Mouse (Mus musculus): ENCODE measurements around the gene Pdzd2.
A peak's percentile ranks its signal among the peaks of the same experiment; 100 is the strongest.

The Pdzd2 gene

DNA sequence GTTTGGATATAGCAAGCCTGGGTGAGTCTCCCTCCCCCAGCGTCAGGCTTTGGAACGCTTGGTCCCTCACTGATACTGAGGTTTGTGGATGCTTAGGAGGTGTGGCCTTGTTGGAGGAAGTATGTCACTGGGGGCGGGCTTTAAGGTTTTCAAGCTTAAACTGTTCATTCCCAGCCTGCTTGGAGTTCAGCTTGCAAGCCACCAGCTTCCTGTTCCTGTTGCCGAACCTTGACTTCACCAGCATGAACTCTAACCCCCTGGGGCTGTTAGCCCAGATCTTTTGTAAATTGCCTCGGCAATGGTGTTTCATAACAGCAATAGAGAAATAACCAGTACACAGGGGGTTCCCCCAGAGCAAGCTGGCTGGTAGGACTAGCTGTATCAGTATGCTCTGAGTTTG lies 260.4 kb downstream of the Pdzd2 start:
- no peak for DNase-seq (ENCODE audit: low spot score)

GRCm38 (mm10) chr15:12473596-12473995 lies 266.1 kb downstream of the Pdzd2 start:
- DNase-seq (ENCODE audit: low spot score), result no peak

DNA sequence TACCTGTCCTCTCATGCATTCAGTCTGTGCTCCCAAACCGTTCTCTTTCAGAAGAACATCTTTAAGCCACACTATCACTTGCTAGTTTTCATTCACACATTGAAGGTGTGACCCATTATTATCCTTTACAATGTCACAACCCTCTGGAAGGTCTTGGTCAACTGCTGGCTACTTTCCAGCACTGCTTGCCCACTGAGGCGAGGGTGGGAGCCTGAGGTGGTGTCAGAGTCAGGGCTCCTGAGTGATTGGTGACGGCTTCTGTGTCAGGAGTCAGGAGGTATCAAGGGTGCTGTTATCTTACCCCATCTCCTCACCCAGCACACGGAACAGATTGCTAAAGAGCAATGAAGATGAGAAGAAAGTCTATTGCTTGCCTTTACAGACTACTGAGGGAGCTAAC lies 267.1 kb downstream of the Pdzd2 start:
- no peak for DNase-seq (ENCODE audit: low spot score)

DNA sequence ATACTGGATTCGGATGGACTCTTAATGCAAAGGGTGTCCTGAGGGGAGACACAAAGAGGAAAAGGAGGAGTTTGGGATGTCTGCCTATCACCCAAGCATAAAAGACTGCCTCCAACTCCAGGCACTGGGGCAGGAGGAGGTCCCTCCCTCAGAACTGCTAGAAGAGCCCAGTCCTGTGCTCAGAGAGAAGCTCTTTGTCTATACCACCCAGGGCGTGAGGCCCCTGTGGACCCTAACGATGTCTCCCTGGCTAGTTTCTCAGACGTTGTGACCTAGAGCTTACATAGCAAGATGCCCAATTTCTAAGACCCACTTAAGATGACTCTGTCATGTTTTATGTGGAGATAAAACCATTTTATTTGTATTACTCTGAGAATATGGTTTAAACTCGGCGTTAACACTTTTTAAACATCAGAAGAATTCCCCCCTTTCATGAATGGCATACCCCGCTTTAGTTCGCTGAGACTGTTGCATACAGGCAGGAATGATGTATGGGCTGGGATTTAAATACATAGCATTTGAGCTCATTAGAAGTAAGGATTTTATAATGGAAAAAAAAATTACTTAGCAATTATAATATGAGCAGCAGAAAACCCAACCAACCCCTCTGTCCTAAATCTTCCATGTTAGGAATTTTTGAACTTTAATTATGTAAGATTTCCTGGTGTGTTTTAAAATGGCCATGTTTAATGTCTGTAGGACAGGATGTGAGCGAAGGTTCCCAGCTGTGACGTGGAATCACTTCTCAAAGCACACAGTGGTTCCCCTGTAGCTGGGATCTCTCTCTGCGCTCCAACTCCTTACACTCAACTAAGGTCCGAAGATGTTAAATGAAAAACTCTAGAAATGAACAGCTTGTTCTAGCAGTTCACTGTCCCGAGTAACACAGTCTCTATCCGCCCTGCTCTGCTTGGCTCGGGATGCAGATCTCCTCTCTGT lies 268.6 kb downstream of the Pdzd2 start:
- DNase-seq (ENCODE audit: low spot score), result no peak

DNA sequence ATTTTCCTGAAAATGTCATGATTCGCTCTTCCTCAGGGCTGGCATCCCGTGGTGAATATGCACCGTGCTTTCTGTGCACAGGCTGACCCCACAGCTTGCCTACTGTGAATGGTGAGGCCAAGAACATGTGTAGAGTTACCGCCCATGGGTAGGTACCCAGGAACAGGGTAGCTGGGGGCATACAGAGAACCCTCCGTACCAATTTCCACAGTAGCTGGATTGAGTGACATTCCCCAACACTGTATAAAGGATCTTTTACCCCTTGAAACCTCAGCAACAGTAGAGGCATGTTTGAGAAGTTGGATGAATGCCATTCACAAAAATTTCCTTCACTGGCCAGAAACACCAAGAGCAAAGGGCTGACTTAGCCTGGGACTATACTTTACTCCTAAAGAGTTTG lies 271.1 kb downstream of the Pdzd2 start:
- DNase-seq (ENCODE audit: low spot score), result no peak

DNA sequence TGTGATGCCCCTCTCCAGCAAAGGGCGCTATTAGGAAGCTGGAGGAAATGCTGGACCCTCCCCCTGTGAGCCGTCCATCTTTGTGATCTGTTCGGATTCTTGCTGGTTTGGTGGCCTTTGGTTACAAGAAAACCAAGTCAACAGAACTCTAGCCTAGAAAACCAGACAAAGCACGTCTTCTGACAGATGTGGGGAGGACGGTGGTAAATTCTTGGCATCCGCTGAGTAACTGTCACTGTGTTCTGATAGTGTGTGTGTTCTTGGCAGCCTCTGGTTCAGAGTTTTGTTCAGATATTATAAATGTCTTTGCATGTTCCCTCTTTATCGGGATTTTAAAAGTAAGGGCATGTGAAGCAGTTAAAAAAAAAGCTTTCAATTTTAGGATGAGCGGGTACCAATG lies 274.0 kb downstream of the Pdzd2 start:
- no peak for DNase-seq (ENCODE audit: low spot score)

GRCm38 (mm10) chr15:12456808-12457207 lies 282.9 kb downstream of the Pdzd2 start:
- no peak for DNase-seq (ENCODE audit: low spot score)

DNA sequence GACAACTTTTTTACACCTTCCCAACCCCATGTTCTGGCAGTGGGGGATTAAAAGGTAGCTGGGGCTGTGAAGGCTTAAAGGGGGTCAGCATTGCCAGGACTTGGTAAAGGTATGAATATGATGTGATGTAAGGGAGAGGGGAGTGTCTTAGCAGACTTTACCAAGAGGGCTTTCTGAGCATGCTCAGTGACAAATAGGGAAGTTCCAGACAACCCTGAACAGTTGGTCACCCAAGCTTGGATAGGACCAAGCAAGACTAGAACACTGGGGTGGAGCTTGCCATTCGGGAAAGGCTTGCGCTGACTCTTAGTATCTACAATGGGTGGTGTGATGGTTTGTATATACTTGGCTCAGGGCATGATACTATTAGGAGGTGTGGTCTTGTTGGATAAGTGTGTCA lies 286.4 kb downstream of the Pdzd2 start:
- DNase-seq (ENCODE audit: low spot score), result no peak

GRCm38 (mm10) chr15:12452141-12452995 lies 287.4 kb downstream of the Pdzd2 start:
- DNase-seq (ENCODE audit: low spot score), result no peak

- DNase-seq (ENCODE audit: low spot score), result no peak
Observed at GRCm38 (mm10) chr15:12451448-12451847, 288.3 kb downstream of the Pdzd2 start.

DNA sequence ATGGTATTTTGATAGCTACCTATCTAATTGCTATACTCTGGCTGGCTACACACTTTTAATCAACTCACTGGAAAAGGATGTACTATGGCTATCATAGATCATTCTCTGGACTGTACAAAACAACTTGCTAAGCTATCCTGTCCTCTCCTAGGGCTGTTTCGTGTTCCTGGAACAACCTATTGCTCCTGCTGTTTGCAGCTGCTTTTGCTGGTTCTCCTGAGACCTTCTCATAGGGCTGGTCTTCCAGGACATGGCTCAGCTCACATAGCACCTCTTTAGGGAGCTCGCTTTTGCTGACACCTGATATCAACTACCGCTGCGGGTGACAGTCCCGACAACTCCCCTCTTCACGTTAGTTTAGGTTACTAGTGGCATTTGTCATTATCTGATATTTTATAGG lies 288.9 kb downstream of the Pdzd2 start:
- no peak for DNase-seq (ENCODE audit: low spot score)

DNA sequence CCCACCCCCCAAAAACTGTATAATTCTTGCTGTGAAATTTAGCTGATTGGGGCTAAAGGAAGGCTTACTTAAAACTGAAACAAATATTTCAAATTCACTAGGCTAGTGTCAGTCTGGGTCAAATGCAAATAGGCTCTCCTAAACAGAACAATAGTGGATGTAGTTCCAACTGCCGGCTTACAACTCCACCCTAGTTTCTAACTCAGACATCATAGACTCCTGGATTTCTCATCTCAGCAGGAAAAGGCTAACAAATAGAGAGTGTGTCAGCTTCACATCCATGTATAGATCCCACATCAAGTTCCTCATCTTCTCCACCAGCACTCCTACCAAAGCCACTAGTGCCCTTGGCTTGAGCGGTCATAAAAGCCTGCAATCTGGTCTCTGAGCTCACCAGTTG lies 290.4 kb downstream of the Pdzd2 start:
- DNase-seq (ENCODE audit: low spot score), result no peak

- DNase-seq (ENCODE audit: low spot score), result peak; percentile 47
Observed at GRCm38 (mm10) chr15:12447021-12447434, 292.7 kb downstream of the Pdzd2 start.

DNA sequence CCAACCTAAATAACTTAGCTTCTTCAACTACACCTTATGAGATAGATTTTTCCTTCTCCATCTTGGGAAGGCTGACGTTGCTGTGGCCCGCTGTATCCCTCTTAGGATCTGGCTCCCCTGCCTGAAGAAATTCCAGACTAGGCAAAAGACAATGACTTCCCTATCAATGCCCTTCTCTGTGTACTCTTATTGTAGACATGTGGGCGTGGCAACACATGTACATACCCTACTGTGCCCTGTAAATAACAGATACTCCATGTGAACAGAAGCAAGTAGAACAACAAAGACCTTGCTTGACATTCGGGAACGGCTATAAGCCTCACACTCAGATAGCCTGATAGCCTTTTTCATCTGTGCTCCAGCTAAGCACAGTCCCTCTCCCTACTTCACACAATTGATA lies 295.2 kb downstream of the Pdzd2 start:
- DNase-seq (ENCODE audit: low spot score), result no peak

DNA sequence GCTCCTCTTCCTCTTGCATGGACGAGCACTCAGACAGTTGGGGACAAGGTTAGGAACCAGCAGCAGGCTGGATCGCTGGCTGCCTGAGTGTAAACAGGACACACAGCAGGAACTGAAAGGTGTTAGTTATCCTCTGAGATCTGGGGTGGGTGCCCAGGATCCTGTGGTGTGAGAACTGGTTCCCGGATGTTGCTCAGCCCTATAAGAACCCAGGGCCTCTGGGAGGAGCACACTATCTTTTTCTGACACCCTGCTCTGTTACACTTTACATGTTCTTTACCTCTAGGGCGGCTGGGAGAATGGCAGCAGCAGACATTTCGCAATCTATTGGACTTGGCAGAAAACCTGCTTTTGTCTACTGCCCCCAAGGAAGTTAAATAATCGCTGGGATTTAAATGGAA lies 300.4 kb downstream of the Pdzd2 start:
- no peak for DNase-seq (ENCODE audit: low spot score)

- no peak for DNase-seq (ENCODE audit: low spot score)
Observed at GRCm38 (mm10) chr15:12438691-12439090, 301.0 kb downstream of the Pdzd2 start.

- DNase-seq (ENCODE audit: low spot score), result no peak
Observed at GRCm38 (mm10) chr15:12438081-12438480, 301.6 kb downstream of the Pdzd2 start.

- DNase-seq (ENCODE audit: low spot score), result no peak
Observed at GRCm38 (mm10) chr15:12435910-12436309, 303.8 kb downstream of the Pdzd2 start.

DNA sequence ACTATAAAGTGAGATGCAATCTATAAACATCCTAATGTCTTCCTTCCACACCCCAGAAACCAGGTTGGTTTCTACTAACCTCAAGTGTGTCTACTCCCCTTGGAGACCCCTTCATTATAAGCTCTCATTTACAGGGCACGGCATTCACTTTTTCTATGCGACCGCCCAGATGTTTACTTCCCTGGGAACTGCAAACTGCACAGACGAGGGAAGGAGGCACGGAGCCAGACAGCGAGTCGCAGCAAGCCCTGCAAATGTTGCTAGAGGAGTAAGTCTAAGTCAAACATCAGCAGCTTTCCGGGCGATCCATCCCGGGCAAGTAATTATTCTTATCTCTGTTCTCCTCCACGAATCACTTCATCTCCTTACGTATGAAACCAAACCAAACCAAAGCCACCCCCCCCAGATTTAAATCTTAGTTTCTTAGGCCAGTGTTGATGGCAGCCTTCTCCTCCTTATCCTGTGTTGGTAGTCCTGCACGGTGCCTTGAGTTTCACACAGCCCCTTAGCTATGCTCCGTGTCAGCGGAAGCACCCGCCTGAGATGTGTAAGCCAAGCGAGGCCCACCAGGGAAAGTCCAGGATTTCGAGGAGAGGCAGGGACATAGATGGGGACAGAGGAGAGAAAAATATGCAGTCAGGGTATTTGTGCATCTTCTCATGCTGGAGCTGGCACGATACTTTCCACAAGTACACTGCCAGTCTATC lies 305.7 kb downstream of the Pdzd2 start:
- no peak for DNase-seq (ENCODE audit: low spot score)

DNA sequence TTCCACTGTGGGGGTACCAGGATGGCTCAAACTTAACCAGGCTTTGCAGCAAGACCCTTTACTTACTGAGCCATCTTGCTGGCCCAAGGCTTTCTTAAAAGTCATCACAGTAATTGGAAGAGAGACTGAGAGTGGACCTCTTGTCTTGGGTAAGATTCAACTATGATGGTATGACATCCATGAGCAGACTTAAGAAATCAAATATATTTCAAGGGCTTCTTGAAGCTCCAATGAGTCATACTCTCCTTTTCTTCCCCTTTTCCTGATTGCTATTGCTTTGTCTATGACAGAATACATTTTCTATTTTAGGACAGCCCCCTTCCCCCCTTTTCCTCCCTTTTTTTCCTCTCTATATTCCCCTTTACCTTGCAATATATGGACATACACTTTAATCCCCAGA lies 306.8 kb downstream of the Pdzd2 start:
- no peak for DNase-seq (ENCODE audit: low spot score)

DNA sequence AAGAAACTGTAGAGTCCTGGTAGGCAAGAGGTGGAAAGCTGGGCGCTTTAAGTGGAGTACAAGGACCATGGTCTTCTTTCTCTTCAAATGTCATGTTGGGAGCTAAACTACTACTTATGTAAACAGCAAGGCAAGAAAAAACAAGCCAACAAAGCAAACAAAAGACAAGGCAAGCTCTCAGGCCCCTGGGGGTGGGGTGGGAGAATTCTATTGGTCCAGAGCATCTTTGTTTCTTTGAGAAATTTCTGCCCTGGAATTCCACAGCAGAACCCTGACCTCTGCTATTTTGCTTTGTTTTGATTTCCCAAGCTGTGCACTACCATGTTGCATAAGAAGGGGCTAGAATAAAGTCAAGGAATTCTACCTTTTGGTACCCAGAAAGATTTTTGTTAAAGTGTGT lies 307.4 kb downstream of the Pdzd2 start:
- DNase-seq (ENCODE audit: low spot score), result no peak

- DNase-seq (ENCODE audit: low spot score), result no peak
Observed at GRCm38 (mm10) chr15:12431684-12432083, 308.0 kb downstream of the Pdzd2 start.
